Mouse (Mus musculus): ENCODE results near the gene Maml3. TPM values are rescaled to one million over a fixed set of nuclear protein-coding genes. Genes with fewer than 3 reads are reported as not detected.

Gene Maml3
- polyA plus RNA-seq, 1 experiment, result 2.2 TPM

GRCm38 (mm10) chr3:51816517-51817285 lies 288.2 kb downstream of the Maml3 start:
- no peaks in the 10 kb centered on the region for H3K79me2 ChIP-seq (ENCODE audit: control insufficient read depth, insufficient read depth)
- no peaks in the 10 kb centered on the region for H3K36me3 ChIP-seq (ENCODE audit: control insufficient read depth, insufficient read depth)
- no peaks in the 10 kb centered on the region for H3K27me3 ChIP-seq (ENCODE audit: control insufficient read depth, insufficient read depth, insufficient read length)
- no peak overlapping the region for H3K4me3 ChIP-seq (ENCODE audit: insufficient read depth, poor library complexity, severe bottlenecking)
- TF ChIP-seq MAX (IDR thresholded peaks at IDR 0.05) (no peak), MYOG (IDR thresholded peaks at IDR 0.05; ENCODE audit: control insufficient read depth, extremely low read depth, insufficient read length) (no peak), CTCF (IDR thresholded peaks at IDR 0.05; ENCODE audit: control insufficient read depth, insufficient read depth, insufficient read length) (no peak), MYOD1 (IDR thresholded peaks at IDR 0.05; ENCODE audit: control insufficient read depth, insufficient read length, low read depth) (no peak), CEBPB (IDR thresholded peaks at IDR 0.05; ENCODE audit: low read depth) (no peak), FOSL1 (IDR thresholded peaks at IDR 0.05; ENCODE audit: insufficient read depth, low read length, poor library complexity, severe bottlenecking) (no peak), USF1 (IDR thresholded peaks at IDR 0.05; ENCODE audit: low read depth) (no peak)
- no peaks in the 10 kb centered on the region for H3K79me3 ChIP-seq (ENCODE audit: low read depth)
- no peak overlapping the region for H3ac ChIP-seq (ENCODE audit: control insufficient read depth, insufficient read length, low read depth)

GRCm38 (mm10) chr3:51814073-51814472 lies 290.8 kb downstream of the Maml3 start:
- TF ChIP-seq MAX (IDR thresholded peaks at IDR 0.05) (no peak), FOSL1 (IDR thresholded peaks at IDR 0.05; ENCODE audit: insufficient read depth, low read length, poor library complexity, severe bottlenecking) (no peak), CTCF (IDR thresholded peaks at IDR 0.05; ENCODE audit: control insufficient read depth, insufficient read depth, insufficient read length) (no peak), MYOG (IDR thresholded peaks at IDR 0.05; ENCODE audit: control insufficient read depth, extremely low read depth, insufficient read length) (no peak), CEBPB (IDR thresholded peaks at IDR 0.05; ENCODE audit: low read depth) (no peak), USF1 (IDR thresholded peaks at IDR 0.05; ENCODE audit: low read depth) (no peak), MYOD1 (IDR thresholded peaks at IDR 0.05; ENCODE audit: control insufficient read depth, insufficient read length, low read depth) (no peak)
- H3K79me2 ChIP-seq (ENCODE audit: control insufficient read depth, insufficient read depth), result no peaks in the 10 kb centered on the region
- H3ac ChIP-seq (ENCODE audit: control insufficient read depth, insufficient read length, low read depth), result no peak overlapping the region
- H3K27me3 ChIP-seq (ENCODE audit: control insufficient read depth, insufficient read depth, insufficient read length), result no peaks in the 10 kb centered on the region
- H3K79me3 ChIP-seq (ENCODE audit: low read depth), result no peaks in the 10 kb centered on the region
- H3K4me3 ChIP-seq (ENCODE audit: insufficient read depth, poor library complexity, severe bottlenecking), result no peak overlapping the region
- H3K36me3 ChIP-seq (ENCODE audit: control insufficient read depth, insufficient read depth), result no peaks in the 10 kb centered on the region

- H3K79me3 ChIP-seq (ENCODE audit: low read depth), result no peaks in the 10 kb centered on the region
- H3K79me2 ChIP-seq (ENCODE audit: control insufficient read depth, insufficient read depth), result no peaks in the 10 kb centered on the region
- no peak overlapping the region for H3ac ChIP-seq (ENCODE audit: control insufficient read depth, insufficient read length, low read depth)
- H3K4me3 ChIP-seq (ENCODE audit: insufficient read depth, poor library complexity, severe bottlenecking), result no peak overlapping the region
- H3K36me3 ChIP-seq (ENCODE audit: control insufficient read depth, insufficient read depth), result no peaks in the 10 kb centered on the region
- no peaks in the 10 kb centered on the region for H3K27me3 ChIP-seq (ENCODE audit: control insufficient read depth, insufficient read depth, insufficient read length)
- no peak for TF ChIP-seq CTCF (IDR thresholded peaks at IDR 0.05; ENCODE audit: control insufficient read depth, insufficient read depth, insufficient read length)
- TF ChIP-seq USF1 (IDR thresholded peaks at IDR 0.05; ENCODE audit: low read depth), result no peak
- TF ChIP-seq MAX (IDR thresholded peaks at IDR 0.05), result no peak
- no peak for TF ChIP-seq MYOD1 (IDR thresholded peaks at IDR 0.05; ENCODE audit: control insufficient read depth, insufficient read length, low read depth)
- no peak for TF ChIP-seq CEBPB (IDR thresholded peaks at IDR 0.05; ENCODE audit: low read depth)
- TF ChIP-seq MYOG (IDR thresholded peaks at IDR 0.05; ENCODE audit: control insufficient read depth, extremely low read depth, insufficient read length), result no peak
- no peak for TF ChIP-seq FOSL1 (IDR thresholded peaks at IDR 0.05; ENCODE audit: insufficient read depth, low read length, poor library complexity, severe bottlenecking)
These were observed 291.7 kb downstream of the Maml3 start for GRCm38 (mm10) chr3:51813186-51813585.

GRCm38 (mm10) chr3:51810731-51811130 lies 294.1 kb downstream of the Maml3 start:
- Histone ChIP-seq H3K36me3 (ENCODE audit: control insufficient read depth, insufficient read depth) (no peaks in the 10 kb centered on the region), H3K27me3 (ENCODE audit: control insufficient read depth, insufficient read depth, insufficient read length) (no peaks in the 10 kb centered on the region), H3K4me3 (ENCODE audit: insufficient read depth, poor library complexity, severe bottlenecking) (no peak overlapping the region), H3K79me2 (ENCODE audit: control insufficient read depth, insufficient read depth) (no peaks in the 10 kb centered on the region), H3ac (ENCODE audit: control insufficient read depth, insufficient read length, low read depth) (no peak overlapping the region), H3K79me3 (ENCODE audit: low read depth) (no peaks in the 10 kb centered on the region)
- TF ChIP-seq FOSL1 (IDR thresholded peaks at IDR 0.05; ENCODE audit: insufficient read depth, low read length, poor library complexity, severe bottlenecking), result no peak
- TF ChIP-seq CTCF (IDR thresholded peaks at IDR 0.05; ENCODE audit: control insufficient read depth, insufficient read depth, insufficient read length), result no peak
- no peak for TF ChIP-seq MAX (IDR thresholded peaks at IDR 0.05)
- no peak for TF ChIP-seq CEBPB (IDR thresholded peaks at IDR 0.05; ENCODE audit: low read depth)
- TF ChIP-seq MYOD1 (IDR thresholded peaks at IDR 0.05; ENCODE audit: control insufficient read depth, insufficient read length, low read depth), result no peak
- TF ChIP-seq USF1 (IDR thresholded peaks at IDR 0.05; ENCODE audit: low read depth), result no peak
- TF ChIP-seq MYOG (IDR thresholded peaks at IDR 0.05; ENCODE audit: control insufficient read depth, extremely low read depth, insufficient read length), result no peak

GRCm38 (mm10) chr3:51809822-51810221 lies 295.1 kb downstream of the Maml3 start:
- Histone ChIP-seq H3ac (ENCODE audit: control insufficient read depth, insufficient read length, low read depth) (no peak overlapping the region), H3K36me3 (ENCODE audit: control insufficient read depth, insufficient read depth) (no peaks in the 10 kb centered on the region), H3K79me3 (ENCODE audit: low read depth) (no peaks in the 10 kb centered on the region), H3K79me2 (ENCODE audit: control insufficient read depth, insufficient read depth) (no peaks in the 10 kb centered on the region), H3K27me3 (ENCODE audit: control insufficient read depth, insufficient read depth, insufficient read length) (no peaks in the 10 kb centered on the region), H3K4me3 (ENCODE audit: insufficient read depth, poor library complexity, severe bottlenecking) (no peak overlapping the region)
- TF ChIP-seq MYOG (IDR thresholded peaks at IDR 0.05; ENCODE audit: control insufficient read depth, extremely low read depth, insufficient read length) (no peak), USF1 (IDR thresholded peaks at IDR 0.05; ENCODE audit: low read depth) (no peak), MAX (IDR thresholded peaks at IDR 0.05) (no peak), CTCF (IDR thresholded peaks at IDR 0.05; ENCODE audit: control insufficient read depth, insufficient read depth, insufficient read length) (no peak), CEBPB (IDR thresholded peaks at IDR 0.05; ENCODE audit: low read depth) (no peak), FOSL1 (IDR thresholded peaks at IDR 0.05; ENCODE audit: insufficient read depth, low read length, poor library complexity, severe bottlenecking) (no peak), MYOD1 (IDR thresholded peaks at IDR 0.05; ENCODE audit: control insufficient read depth, insufficient read length, low read depth) (no peak)

Data from C2C12 (cell line).